Mouse (Mus musculus): ENCODE data around the gene Tex45. TPM values are rescaled to one million over a fixed set of nuclear protein-coding genes. Genes with fewer than 3 reads are reported as not detected.

Tex45 gene
- polyA plus RNA-seq, 1 experiment: 0.08 TPM

DNA sequence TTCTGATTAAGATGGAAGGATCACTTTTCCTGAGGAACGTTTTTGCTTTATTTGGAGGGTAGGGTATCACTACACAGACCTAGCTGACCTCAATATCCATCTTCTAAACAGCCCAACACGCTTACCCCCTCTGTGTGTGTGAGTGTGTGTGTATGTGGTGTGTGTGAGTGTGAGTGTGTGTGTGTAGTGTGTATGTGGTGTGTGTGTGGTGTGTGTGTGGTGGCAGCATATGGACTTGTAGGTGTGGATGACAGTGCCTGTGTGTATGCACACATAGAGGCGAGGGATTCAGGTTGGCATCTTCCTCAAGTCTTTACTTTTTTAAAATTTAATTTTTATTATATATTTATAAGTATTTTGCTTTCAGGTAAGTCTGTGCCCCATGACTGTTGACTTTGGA, 27.9 kb downstream of the Tex45 start:
- 89% methylated on average over 3 of the region's 3 CpGs for WGBS

DNA sequence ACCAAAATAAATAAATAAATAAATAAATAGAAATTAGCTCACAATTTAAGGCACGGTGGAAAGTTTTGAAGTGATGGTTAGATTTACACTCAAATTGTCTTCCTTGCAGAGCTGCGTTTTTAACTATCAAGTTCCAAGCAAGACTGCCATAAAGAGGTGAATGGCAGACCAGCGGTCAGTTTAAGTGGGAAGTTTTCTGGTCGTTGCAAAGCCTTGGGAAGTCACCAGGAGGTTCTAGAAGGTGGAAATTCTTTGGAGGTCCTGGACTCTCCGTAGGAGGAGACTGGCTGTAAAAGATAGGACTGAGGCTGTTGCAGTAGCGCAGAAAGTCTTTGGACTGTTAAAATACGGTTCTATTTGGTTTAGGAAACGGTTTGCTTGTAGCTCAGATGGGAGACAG, 29.1 kb downstream of the Tex45 start:
- Histone ChIP-seq H3K4me1 (ENCODE audit: control insufficient read depth, insufficient read depth, insufficient read length, low read length) (peaks cover 10% of the 10 kb centered on the region; the same call in 1 of the 2 replicates), H3K27me3 (ENCODE audit: control insufficient read depth, insufficient read depth, low read length) (no peaks in the 10 kb centered on the region), H3K27ac (ENCODE audit: insufficient read depth, low read depth, low read length) (peak overlapping the region; percentile 64), H3K36me3 (ENCODE audit: control insufficient read depth, insufficient read depth, low read length) (peaks cover 3% of the 10 kb centered on the region), H3K4me3 (ENCODE audit: low read depth, low read length) (peak overlapping the region; percentile 81)
- no peak for TF ChIP-seq POLR2A (IDR thresholded peaks at IDR 0.05; ENCODE audit: low read depth, low read length)
- TF ChIP-seq CTCF (IDR thresholded peaks at IDR 0.05; ENCODE audit: extremely low read depth, insufficient read length, insufficient replicate concordance, low read depth, low read length): no peak
- 3% methylated on average over 8 of the region's 8 CpGs for WGBS

More for the DNA sequence above, 27.9 kb downstream of the Tex45 start:
- Histone ChIP-seq H3K4me3 (ENCODE audit: low read depth, low read length) (no peak overlapping the region), H3K27me3 (ENCODE audit: control insufficient read depth, insufficient read depth, low read length) (no peaks in the 10 kb centered on the region), H3K36me3 (ENCODE audit: control insufficient read depth, insufficient read depth, low read length) (peaks cover 3% of the 10 kb centered on the region), H3K27ac (ENCODE audit: insufficient read depth, low read depth, low read length) (no peak overlapping the region), H3K4me1 (ENCODE audit: control insufficient read depth, insufficient read depth, insufficient read length, low read length) (peaks cover 7% of the 10 kb centered on the region; the same call in 1 of the 2 replicates)
- TF ChIP-seq POLR2A (IDR thresholded peaks at IDR 0.05; ENCODE audit: low read depth, low read length): no peak
- TF ChIP-seq CTCF (IDR thresholded peaks at IDR 0.05; ENCODE audit: extremely low read depth, insufficient read length, insufficient replicate concordance, low read depth, low read length): no peak

DNA sequence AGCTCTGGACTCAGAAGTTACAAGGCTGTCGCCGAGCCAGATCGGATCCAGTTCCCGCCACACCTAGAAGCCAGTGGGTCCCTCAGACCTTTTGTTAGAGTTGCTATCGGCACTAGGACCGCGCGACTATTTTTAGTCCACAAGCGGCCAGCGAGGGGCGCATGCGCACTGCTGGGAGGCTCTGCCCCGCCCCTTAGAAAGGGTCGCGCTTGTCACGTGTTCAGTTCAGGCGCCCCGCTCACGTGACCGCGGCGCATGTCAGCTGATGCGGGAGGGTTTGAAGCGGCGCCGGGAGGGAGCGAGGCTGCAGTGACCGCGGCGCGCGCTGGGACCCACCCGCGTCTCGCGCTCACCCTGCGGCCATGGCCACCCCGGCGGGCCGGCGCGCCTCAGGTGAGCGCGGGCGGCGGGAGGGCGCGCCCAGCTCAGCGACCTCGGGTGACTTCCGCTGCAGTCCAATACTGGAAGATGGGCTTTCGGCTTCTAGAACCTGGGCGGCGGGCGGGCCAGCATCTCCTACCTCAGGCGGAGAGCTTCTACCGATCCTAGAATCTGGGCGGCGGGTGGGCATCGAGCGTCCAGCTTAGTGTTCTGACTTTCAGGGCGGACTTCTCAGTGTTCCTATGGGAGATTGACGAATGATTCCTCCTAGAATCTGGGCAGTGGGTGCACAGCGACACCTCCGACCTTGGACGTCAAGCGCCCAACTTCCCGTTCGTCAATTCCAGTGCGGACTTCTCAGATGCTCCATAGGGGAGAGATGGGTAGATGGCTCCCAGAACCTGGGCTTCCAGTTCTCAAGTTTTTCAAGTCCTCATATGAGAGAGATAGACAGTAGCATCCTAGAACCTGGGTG, 29.8 kb downstream of the Tex45 start, which contains the start of gene Mcoln1:
TSS of gene Mcoln1 (plus strand) at position 223 of the 856 bp plus-strand sequence.
- Histone ChIP-seq H3K27ac (ENCODE audit: insufficient read depth, low read depth, low read length) (peak within 1 kb of the TSS; percentile 64), H3K27me3 (ENCODE audit: control insufficient read depth, insufficient read depth, low read length) (no peaks in the 10 kb centered on the region), H3K36me3 (ENCODE audit: control insufficient read depth, insufficient read depth, low read length) (peaks cover 3% of the 10 kb centered on the region), H3K4me3 (ENCODE audit: low read depth, low read length) (peak within 1 kb of the TSS; percentile 81), H3K4me1 (ENCODE audit: control insufficient read depth, insufficient read depth, insufficient read length, low read length) (peaks cover 10% of the 10 kb centered on the region; the same call in 1 of the 2 replicates)
- peak; percentile 71; the same call in 1 of the 2 replicates for TF ChIP-seq POLR2A (IDR thresholded peaks at IDR 0.05; ENCODE audit: low read depth, low read length)
- TF ChIP-seq CTCF (IDR thresholded peaks at IDR 0.05; ENCODE audit: extremely low read depth, insufficient read length, insufficient replicate concordance, low read depth, low read length): no peak
- WGBS: under 1% methylated on average over 70 of the region's 70 CpGs

DNA sequence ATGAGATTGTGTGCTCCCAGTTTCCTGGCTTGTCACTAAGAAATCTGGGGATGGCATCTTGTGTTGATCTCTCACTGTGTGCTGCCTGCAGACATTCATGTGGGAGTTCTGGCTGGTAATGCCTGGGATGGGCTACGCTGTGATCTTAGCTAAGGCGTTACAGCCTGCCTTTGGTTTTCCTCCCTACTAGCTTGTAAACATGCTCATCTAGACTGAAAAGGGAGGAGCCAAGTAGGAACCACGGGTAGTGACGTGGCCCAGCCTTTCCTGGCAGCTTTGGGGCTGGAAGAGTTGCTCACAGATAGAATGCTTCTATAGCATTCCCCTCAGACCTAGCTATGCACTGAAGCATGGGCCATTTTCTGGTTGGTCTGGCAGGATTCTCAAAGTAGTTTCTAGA, 31.6 kb downstream of the Tex45 start:
- 49% methylated on average over 4 of the region's 4 CpGs for WGBS
- no peak for TF ChIP-seq POLR2A (IDR thresholded peaks at IDR 0.05; ENCODE audit: low read depth, low read length)
- no peak for TF ChIP-seq CTCF (IDR thresholded peaks at IDR 0.05; ENCODE audit: extremely low read depth, insufficient read length, insufficient replicate concordance, low read depth, low read length)
- Histone ChIP-seq H3K4me1 (ENCODE audit: control insufficient read depth, insufficient read depth, insufficient read length, low read length) (peaks cover 10% of the 10 kb centered on the region; the same call in 1 of the 2 replicates), H3K4me3 (ENCODE audit: low read depth, low read length) (no peak overlapping the region), H3K36me3 (ENCODE audit: control insufficient read depth, insufficient read depth, low read length) (peaks cover 8% of the 10 kb centered on the region; the same call in 1 of the 2 replicates), H3K27me3 (ENCODE audit: control insufficient read depth, insufficient read depth, low read length) (no peaks in the 10 kb centered on the region), H3K27ac (ENCODE audit: insufficient read depth, low read depth, low read length) (no peak overlapping the region)

DNA sequence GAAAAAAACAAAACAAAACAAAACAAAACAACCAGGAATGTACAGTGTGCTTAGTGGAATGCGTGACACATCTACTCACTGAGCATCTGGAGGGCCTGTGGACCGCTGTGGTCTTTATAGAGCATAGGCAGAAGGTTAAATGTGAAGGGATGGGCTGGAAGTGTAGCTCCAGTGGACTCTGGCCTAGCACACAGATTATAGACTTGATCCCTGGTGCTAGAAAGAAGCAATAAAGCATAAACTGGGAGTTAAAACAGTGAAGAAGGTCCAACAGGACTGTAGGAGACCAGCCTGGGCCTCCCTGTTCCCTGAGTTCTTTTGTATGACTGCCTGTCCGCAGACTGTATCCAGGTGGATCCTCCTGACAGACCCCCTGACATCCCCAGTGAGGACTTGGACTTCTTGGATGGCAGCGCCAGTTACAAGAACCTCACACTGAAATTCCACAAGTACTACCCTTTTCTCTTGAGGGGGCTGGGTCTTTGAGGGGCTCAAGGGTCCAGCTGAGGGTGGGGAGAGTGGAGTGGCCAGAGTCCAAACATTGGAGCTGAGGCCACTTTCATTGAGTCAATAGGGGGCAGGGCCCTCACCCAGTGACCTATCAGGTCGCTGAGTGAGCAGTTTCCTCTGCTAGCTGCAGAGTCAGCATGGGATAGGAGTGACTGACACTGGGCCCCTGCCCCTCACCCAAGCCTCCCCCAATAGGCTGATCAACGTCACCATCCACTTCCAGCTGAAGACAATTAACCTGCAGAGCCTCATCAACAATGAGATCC, 37.5 kb downstream of the Tex45 start:
- no peak overlapping the region for H3K4me3 ChIP-seq (ENCODE audit: low read depth, low read length)
- peak overlapping the region; percentile 74 for H3K27ac ChIP-seq (ENCODE audit: insufficient read depth, low read depth, low read length)
- H3K36me3 ChIP-seq (ENCODE audit: control insufficient read depth, insufficient read depth, low read length): peaks cover 16% of the 10 kb centered on the region; the same call in 1 of the 2 replicates
- WGBS: 79% methylated on average over 6 of the region's 6 CpGs
- peaks cover 12% of the 10 kb centered on the region; the same call in 1 of the 2 replicates for H3K4me1 ChIP-seq (ENCODE audit: control insufficient read depth, insufficient read depth, insufficient read length, low read length)
- TF ChIP-seq POLR2A (IDR thresholded peaks at IDR 0.05; ENCODE audit: low read depth, low read length) (no peak), CTCF (IDR thresholded peaks at IDR 0.05; ENCODE audit: extremely low read depth, insufficient read length, insufficient replicate concordance, low read depth, low read length) (no peak)
- no peaks in the 10 kb centered on the region for H3K27me3 ChIP-seq (ENCODE audit: control insufficient read depth, insufficient read depth, low read length)

DNA sequence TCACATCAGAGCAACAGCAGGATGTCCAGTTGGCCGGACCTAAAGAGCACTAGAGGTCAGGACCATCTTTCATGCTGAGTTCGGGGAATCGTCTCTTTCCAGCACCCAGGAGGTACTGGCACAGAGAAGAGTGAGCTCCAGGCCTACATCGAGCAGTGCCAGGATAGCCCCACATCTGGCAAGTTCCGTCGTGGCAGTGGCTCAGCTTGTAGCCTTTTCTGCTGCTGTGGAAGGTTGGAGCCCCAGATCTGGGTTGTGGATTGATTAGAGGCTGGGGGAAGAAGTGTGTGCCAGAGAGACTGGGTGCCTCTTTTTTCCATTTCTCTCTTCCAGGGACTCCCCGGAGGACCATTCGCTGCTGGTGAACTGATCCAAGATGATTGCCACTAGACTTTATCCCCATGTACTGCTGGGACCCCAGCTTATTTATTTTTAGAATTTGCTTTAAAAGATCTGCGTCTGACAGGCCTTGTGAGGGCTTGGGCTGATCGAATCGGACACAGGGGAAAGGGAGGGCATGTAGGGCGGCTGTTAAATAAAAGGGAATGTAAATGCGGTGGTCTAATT, 44.1 kb downstream of the Tex45 start:
- TF ChIP-seq CTCF (IDR thresholded peaks at IDR 0.05; ENCODE audit: extremely low read depth, insufficient read length, insufficient replicate concordance, low read depth, low read length) (no peak), POLR2A (IDR thresholded peaks at IDR 0.05; ENCODE audit: low read depth, low read length) (no peak)
- Histone ChIP-seq H3K36me3 (ENCODE audit: control insufficient read depth, insufficient read depth, low read length) (no peaks in the 10 kb centered on the region; the same call in 1 of the 2 replicates), H3K4me3 (ENCODE audit: low read depth, low read length) (peak overlapping the region; percentile 75), H3K4me1 (ENCODE audit: control insufficient read depth, insufficient read depth, insufficient read length, low read length) (peaks cover 6% of the 10 kb centered on the region), H3K27me3 (ENCODE audit: control insufficient read depth, insufficient read depth, low read length) (no peaks in the 10 kb centered on the region), H3K27ac (ENCODE audit: insufficient read depth, low read depth, low read length) (no peak overlapping the region)
- 35% methylated on average over 13 of the region's 13 CpGs for WGBS
